Mouse (Mus musculus) urinary bladder, adult 18-20 months (tissue): Measurements from ENCODE around the gene Tdp1.
"Not testable (repeated sequence)": the region's sequence is repeated elsewhere in the genome, so short reads cannot be mapped to it uniquely, and the experiment has no call there.

Source experiments
- DNase-seq, 2 experiments: peaks; one replicate each; pipeline ENCODE4 v3.0.0; 2022; ENCODE audit warnings: low spot score in 2 of 2, mixed read lengths in 2 of 2

The Tdp1 gene

GRCm38 (mm10) chr12:99958068-99959060 is 74.0 kb downstream of the Tdp1 start:
- DNase-seq, result no peak

GRCm38 (mm10) chr12:99959291-99959690 is 75.0 kb downstream of the Tdp1 start:
- DNase-seq, result no peak

- DNase-seq, result no peak
Measured at GRCm38 (mm10) chr12:99959930-99960329, 75.6 kb downstream of the Tdp1 start.

- no peak for DNase-seq
Measured at GRCm38 (mm10) chr12:99960675-99961074, 76.4 kb downstream of the Tdp1 start.

GRCm38 (mm10) chr12:99964301-99965202 is 80.2 kb downstream of the Tdp1 start, which contains the start of gene Kcnk13:
Gene Kcnk13, plus strand, starts transcription at chr12:99964499.
- peak in 1 of 2 experiments; percentile 45 for DNase-seq

- DNase-seq, result peak in 1 of 2 experiments; percentile 40
Measured at GRCm38 (mm10) chr12:99965203-99966115, 81.1 kb downstream of the Tdp1 start.

GRCm38 (mm10) chr12:99966116-99966770 is 81.9 kb downstream of the Tdp1 start:
- DNase-seq, result peak in 1 of 2 experiments; percentile 19

GRCm38 (mm10) chr12:99966881-99967363 is 82.6 kb downstream of the Tdp1 start:
- no peak for DNase-seq

GRCm38 (mm10) chr12:99969906-99970305 is 85.6 kb downstream of the Tdp1 start:
- no peak for DNase-seq

GRCm38 (mm10) chr12:99971205-99971894 is 87.0 kb downstream of the Tdp1 start:
- DNase-seq, result not testable (repeated sequence)

- DNase-seq, result no peak
Measured at GRCm38 (mm10) chr12:99972825-99973224, 88.5 kb downstream of the Tdp1 start.

- no peak for DNase-seq
Measured at GRCm38 (mm10) chr12:99973659-99974058, 89.3 kb downstream of the Tdp1 start.

- DNase-seq, result no peak
Measured at GRCm38 (mm10) chr12:99979541-99979940, 95.2 kb downstream of the Tdp1 start.

- no peak for DNase-seq
Measured at GRCm38 (mm10) chr12:99986797-99987196, 102.5 kb downstream of the Tdp1 start.

- no peak for DNase-seq
Measured at GRCm38 (mm10) chr12:99988144-99988543, 103.8 kb downstream of the Tdp1 start.

- no peak for DNase-seq
Measured at GRCm38 (mm10) chr12:99992362-99992862, 108.1 kb downstream of the Tdp1 start.

- DNase-seq, result no peak
Measured at GRCm38 (mm10) chr12:99993146-99993890, 109.0 kb downstream of the Tdp1 start.

- DNase-seq, result no peak
Measured at GRCm38 (mm10) chr12:99995951-99996350, 111.6 kb downstream of the Tdp1 start.

- no peak for DNase-seq
Measured at GRCm38 (mm10) chr12:99999726-100000125, 115.4 kb downstream of the Tdp1 start.
